Mouse (Mus musculus): ENCODE measurements around the gene Jph2.
A peak's percentile ranks its signal among the peaks of the same experiment; 100 is the strongest.
"Not testable (repeated sequence)": the region's sequence is repeated elsewhere in the genome, so short reads cannot be mapped to it uniquely, and the experiment has no call there.

The Jph2 gene

DNA sequence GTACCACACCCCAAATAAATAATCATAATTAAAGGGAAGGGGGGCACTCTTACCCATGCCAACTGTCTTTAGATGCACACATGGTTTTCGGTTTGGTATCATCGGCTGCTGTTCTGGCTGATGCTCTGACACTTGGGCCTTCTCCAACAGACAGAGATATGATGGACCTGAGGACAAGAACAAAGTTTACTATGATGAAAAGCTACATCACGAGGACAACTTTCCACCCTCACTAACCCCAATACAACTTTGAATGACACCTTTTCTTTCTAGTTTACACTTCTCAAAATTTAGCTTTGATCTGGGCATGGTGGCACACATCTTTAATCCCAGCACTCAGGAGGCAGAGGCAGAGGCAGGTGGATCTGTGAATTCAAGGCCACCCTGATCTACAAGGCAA is 13.6 kb upstream of the Jph2 start:
- not testable (repeated sequence) for DNase-seq

GRCm38 (mm10) chr2:163410211-163410610 is 12.4 kb upstream of the Jph2 start:
- DNase-seq, result no peak

DNA sequence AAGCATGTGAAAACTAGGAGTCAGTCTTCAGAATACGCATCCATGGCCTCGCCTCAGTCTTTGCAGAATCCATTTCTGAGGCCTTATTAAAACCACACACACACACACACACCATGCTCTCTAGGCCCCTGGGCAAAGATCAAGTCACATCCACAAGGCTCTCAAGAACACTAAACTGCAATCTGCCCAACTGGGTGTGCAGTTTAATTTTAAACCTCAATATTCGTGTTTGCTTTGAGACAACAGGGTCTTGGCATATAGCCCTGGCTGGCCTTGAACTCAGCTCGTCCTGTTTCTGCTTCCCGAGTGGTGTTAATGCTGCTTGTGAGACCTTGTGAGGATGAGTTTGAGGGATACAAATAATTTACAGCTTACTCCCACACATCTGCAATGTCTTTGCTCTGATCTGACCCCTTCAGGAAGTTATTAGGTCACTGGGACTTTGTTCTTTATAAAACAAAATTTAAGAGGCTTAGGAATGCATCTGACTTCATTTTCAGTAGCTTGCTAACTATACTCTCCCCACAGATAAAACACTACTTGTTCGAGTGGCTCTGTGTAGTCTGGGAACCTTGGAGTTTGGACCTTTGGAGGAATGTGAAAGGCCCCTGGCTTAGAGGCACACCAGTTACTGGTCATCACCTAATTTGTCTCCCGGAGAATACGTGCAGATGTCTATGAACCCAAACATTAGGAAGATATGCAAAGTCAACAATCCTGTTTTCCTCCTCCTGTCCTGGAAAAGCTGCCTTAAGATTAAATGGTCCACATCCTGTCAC is 6.4 kb upstream of the Jph2 start:
- DNase-seq, result no peak

DNA sequence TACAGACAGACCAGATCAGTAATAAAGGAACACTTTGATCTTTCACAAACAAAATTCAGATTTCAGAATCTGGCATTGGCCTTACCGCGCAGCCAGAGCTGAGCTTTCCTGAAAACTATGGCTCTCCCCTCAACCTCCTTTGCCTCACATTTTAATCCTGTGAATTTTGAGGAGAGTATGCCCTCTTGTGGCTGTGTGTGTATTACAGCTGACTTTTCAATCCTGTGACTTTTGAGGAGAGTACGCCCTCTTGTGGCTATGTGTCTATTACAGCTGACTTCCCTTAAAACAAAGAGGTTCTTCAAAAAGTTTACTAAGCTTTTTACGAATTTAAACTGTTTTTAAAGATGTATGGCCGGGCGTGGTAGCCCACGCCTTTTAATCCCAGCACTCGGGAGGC is 3.4 kb upstream of the Jph2 start:
- peak; percentile 73 for DNase-seq

DNA sequence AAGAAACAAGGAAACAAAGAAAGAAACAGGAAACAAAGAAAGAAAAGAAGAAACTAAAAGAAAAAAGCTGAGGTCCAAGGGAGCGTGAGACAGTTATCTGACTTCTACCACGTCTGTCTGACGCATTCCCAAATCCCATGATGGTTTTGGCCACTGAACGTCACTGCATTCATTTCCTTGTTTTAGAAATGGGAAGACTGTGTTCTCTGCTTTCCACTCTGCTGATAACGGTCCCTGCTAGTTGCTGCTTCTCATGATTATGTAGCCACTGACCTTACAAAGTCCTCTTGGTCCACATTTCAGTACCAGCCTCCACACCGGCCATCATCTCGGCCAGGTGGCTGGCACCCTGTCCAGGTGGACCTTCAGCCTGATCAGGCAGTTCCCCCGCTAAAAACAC is 1.4 kb upstream of the Jph2 start:
- no peak for DNase-seq

DNA sequence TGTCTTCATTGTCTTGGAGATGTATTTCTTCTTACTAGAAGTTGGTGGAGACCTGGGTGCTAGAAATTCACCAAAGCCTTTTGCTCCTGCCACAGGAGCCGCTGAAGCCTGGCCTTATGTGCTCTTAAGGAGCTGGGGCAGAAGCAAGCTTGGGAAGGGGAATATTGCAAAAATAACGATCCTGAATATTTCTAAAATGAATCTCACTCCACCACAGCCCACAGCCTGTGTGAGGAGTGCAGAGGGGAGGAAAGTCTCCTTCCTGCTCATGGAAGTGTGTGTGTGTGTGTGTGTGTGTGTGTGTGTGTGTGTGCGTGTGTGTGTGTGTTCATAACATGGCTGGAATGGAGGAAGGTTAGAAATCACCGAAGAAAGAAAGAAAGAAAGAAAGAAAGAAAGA is 977 bp upstream of the Jph2 start:
- DNase-seq, result no peak

- DNase-seq, result no peak
Measured at GRCm38 (mm10) chr2:163397071-163397470, 722 bp downstream of the Jph2 start.

- no peak for DNase-seq
Measured at GRCm38 (mm10) chr2:163394977-163395376, 2.8 kb downstream of the Jph2 start.

DNA sequence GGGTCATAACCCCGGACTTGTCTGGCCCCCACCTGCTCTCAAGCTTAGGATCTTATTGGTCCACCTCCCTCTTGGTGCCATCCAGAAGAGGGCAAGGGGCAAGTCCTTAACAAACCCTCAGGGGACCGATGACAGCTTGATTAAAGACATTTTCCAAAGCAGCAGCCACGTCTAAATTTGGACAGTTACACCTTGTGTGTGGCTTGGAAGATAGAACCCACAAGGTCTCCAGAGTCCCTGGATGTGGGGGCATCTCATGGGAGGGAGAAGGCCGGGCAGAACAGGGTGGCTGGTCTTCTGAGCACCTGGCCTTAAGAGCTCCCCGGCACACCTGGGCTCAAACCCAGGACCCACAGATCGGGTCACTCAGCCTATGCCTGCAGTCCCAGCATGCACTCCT is 3.8 kb downstream of the Jph2 start:
- no peak for DNase-seq

DNA sequence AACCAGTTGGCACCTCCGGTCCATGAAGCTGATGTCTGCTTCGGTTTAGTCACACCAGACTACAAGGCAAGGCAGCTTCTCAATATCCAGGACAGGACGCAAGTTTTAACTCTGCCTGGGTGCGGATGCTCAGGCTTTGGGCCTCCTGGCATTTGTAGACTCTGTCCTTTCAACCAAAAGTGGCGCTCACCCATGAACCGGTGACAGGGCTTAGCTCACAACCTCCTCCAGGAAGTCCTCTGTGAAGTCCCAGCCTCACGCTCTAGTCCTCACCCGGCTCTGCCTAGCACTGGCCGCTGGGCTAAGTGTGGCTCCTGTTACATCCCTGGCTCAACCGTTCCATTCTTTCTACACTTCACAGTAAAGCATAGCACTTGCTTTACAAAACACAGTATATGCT is 4.6 kb downstream of the Jph2 start:
- no peak for DNase-seq

- DNase-seq, result no peak
Measured at GRCm38 (mm10) chr2:163392436-163392835, 5.4 kb downstream of the Jph2 start.

GRCm38 (mm10) chr2:163386423-163387190 is 11.2 kb downstream of the Jph2 start:
- DNase-seq, result no peak

- no peak for DNase-seq
Measured at GRCm38 (mm10) chr2:163385126-163385525, 12.7 kb downstream of the Jph2 start.

DNA sequence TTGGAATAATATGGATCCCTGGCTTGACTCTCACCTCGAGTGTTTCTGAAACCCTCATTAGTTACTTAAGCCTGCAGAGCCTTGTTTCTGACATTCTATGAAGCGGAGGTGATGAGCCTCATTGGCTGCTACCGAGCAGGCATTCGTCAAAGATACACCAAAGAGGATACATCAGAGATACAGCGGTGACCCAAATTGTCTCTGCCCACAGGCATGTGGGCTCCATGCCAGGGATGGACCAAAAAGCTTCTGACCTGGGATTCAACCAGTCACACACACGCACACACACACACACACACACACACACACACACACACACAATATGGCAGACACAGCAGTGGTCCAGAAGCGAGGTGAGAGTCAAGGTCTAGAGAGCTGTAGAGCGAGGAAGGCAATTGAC is 16.5 kb downstream of the Jph2 start:
- DNase-seq, result no peak

DNA sequence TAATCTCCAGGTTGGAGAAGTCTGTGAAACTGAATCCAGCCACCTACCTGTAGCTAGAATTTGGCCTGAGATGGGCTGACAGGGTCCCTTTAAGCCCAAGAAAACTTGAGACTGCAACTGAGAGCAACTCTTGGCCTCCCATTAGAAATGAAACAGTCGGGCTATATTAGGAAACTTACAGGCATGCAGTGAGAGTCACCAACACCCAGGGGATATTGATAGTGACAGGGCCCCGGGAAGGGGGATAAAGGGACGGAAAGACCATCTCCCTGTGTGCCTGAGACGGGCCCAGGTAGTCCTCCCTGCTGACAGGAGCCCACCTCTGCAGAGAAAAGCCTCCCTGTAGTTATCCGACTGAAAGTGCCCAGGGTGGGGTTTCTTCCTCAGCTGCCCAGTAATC is 18.4 kb downstream of the Jph2 start:
- DNase-seq, result no peak

GRCm38 (mm10) chr2:163376082-163376481 is 21.7 kb downstream of the Jph2 start:
- no peak for DNase-seq

DNA sequence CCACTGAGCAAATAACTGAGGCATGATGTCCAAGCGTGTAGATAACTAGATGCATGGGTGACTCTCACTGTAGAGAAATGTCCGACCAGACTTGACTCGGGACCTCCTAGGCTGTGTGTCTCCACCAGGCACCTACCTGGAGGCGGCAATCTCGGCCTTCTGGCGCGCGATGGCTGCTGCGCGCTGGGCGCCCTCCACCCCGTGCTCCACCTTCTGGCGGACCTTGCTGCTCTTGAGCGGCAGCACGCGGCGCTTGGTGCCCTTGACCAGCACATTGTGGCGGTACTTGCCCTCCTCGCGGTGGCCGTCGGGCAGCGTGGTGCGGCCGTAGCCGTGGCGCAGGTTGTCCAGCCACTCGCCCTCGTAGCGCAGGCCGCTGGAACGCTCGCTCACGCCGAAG is 22.3 kb downstream of the Jph2 start:
- no peak for DNase-seq

- DNase-seq, result no peak
Measured at GRCm38 (mm10) chr2:163372627-163373026, 25.2 kb downstream of the Jph2 start.

GRCm38 (mm10) chr2:163370175-163370574 is 27.6 kb downstream of the Jph2 start:
- DNase-seq, result no peak

- DNase-seq, result no peak
Measured at GRCm38 (mm10) chr2:163364785-163365541, 32.8 kb downstream of the Jph2 start.

- DNase-seq, result no peak
Measured at GRCm38 (mm10) chr2:163362940-163363921, 34.6 kb downstream of the Jph2 start.

DNA sequence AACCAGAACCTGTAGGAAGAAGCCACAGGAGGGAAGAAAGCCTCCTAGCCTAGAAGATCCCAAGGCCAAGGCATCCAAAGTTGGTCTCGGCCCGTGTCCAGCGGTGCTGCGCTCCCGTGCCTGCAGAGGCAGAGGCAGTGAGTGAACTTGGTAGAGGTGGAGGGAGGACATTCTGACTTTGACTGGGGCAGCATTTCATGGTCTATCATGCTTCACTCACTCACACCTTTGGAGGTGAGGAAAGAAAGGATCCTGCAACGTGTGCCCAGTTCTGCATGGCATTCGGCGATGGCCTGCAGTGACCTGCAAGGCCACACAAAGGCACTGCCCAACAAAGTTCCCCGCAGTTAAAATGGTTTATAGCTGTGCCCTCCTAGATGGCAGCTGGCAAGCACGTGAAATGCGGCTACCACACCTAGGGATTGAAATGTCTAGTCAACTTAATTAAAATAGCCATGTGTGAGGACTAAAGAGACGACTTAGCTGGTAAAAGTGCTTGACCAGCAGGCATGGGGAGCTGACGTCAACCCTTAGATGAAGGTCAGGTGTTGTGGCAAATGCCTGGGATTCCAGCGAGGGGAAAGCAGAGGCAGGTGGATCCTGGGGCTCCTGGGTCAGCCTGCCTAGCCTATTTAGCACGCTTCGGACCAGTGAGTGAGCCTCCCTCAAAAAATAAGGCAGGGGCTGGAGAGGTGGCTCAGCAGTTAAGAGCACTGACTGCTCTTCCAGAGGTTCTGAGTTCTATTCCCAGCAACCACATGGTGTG is 36.8 kb downstream of the Jph2 start:
- no peak for DNase-seq
